Mouse (Mus musculus) frontal cortex, adult (tissue): ENCODE results near the gene 4933424G06Rik.

Source experiments
- ATAC-seq: cut with Nextera tagmentation; 2 replicates; pipeline ENCODE4 v1.9.2; 2017; ENCODE audit warnings: mild to moderate bottlenecking, moderate library complexity, mixed read lengths; ENCODE audit not compliant: low TSS enrichment

The 4933424G06Rik gene

GRCm38 (mm10) chr1:36768786-36769185 is 58.8 kb downstream of the 4933424G06Rik start:
- no peak for ATAC-seq

GRCm38 (mm10) chr1:36769951-36770350 is 60.0 kb downstream of the 4933424G06Rik start:
- ATAC-seq: no peak

- ATAC-seq: no peak
Observed at GRCm38 (mm10) chr1:36770998-36771397, 61.0 kb downstream of the 4933424G06Rik start.

GRCm38 (mm10) chr1:36772198-36772934 is 62.4 kb downstream of the 4933424G06Rik start:
- no peak for ATAC-seq

GRCm38 (mm10) chr1:36780793-36781192 is 70.8 kb downstream of the 4933424G06Rik start:
- ATAC-seq: no peak

GRCm38 (mm10) chr1:36782476-36782875 is 72.5 kb downstream of the 4933424G06Rik start:
- no peak for ATAC-seq

GRCm38 (mm10) chr1:36784365-36785134 is 74.6 kb downstream of the 4933424G06Rik start:
- ATAC-seq: peak; percentile 80

- peak; percentile 87 for ATAC-seq
Observed at GRCm38 (mm10) chr1:36785238-36785641, 75.3 kb downstream of the 4933424G06Rik start.

- ATAC-seq: no peak
Observed at GRCm38 (mm10) chr1:36786377-36786776, 76.4 kb downstream of the 4933424G06Rik start.

GRCm38 (mm10) chr1:36789416-36789815 is 79.5 kb downstream of the 4933424G06Rik start:
- no peak for ATAC-seq

GRCm38 (mm10) chr1:36796711-36797110 is 86.8 kb downstream of the 4933424G06Rik start:
- no peak for ATAC-seq

- peak; percentile 71 for ATAC-seq
Observed at GRCm38 (mm10) chr1:36797481-36797880, 87.5 kb downstream of the 4933424G06Rik start.

- ATAC-seq: no peak
Observed at GRCm38 (mm10) chr1:36800379-36801011, 90.5 kb downstream of the 4933424G06Rik start.

- no peak for ATAC-seq
Observed at GRCm38 (mm10) chr1:36804259-36804658, 94.3 kb downstream of the 4933424G06Rik start.

GRCm38 (mm10) chr1:36804833-36805232 is 94.9 kb downstream of the 4933424G06Rik start:
- ATAC-seq: no peak

- no peak for ATAC-seq
Observed at GRCm38 (mm10) chr1:36806181-36806905, 96.4 kb downstream of the 4933424G06Rik start.

GRCm38 (mm10) chr1:36807086-36807485 is 97.1 kb downstream of the 4933424G06Rik start:
- no peak for ATAC-seq
